Mouse (Mus musculus): ENCODE measurements around the gene Evi5l. TPM values are rescaled to one million over a fixed set of nuclear protein-coding genes. Genes with fewer than 3 reads are reported as not detected.

Evi5l gene
- polyA plus RNA-seq, 1 experiment from 2014 or later, result 18.3 TPM

- Histone ChIP-seq H3K27ac (ENCODE audit: low read depth, low read length) (no peak overlapping the region), H3K27me3 (ENCODE audit: control insufficient read depth, insufficient read depth, low read length) (no peaks in the 10 kb centered on the region), H3K9me3 (ENCODE audit: control insufficient read depth, low read length) (no peaks in the 10 kb centered on the region), H3K36me3 (ENCODE audit: control insufficient read depth, insufficient read depth, low read length) (peaks cover 7% of the 10 kb centered on the region), H3K9ac (ENCODE audit: low read depth, low read length) (no peak overlapping the region; the same call in 1 of the 2 replicates), H3K4me3 (ENCODE audit: low read length) (no peak overlapping the region), H3K4me2 (replicated peaks; ENCODE audit: low read depth, low read length) (peak overlapping the region; percentile 21; the same call in 1 of the 2 replicates), H3K4me1 (ENCODE audit: control insufficient read depth, insufficient read depth, low read length) (peaks cover 3% of the 10 kb centered on the region; the same call in 1 of the 2 replicates)
- WGBS, result 10% methylated on average over 18 of the region's 18 CpGs
- ATAC-seq (ENCODE audit: low FRiP score, low TSS enrichment), result peak; percentile 91
These were observed 26.6 kb downstream of the Evi5l start for GRCm38 (mm10) chr8:4192807-4193587.

GRCm38 (mm10) chr8:4193588-4193894 lies 27.2 kb downstream of the Evi5l start:
- no peak overlapping the region; the same call in 1 of the 2 replicates for H3K9ac ChIP-seq (ENCODE audit: low read depth, low read length)
- H3K36me3 ChIP-seq (ENCODE audit: control insufficient read depth, insufficient read depth, low read length), result peaks cover 2% of the 10 kb centered on the region; the same call in 1 of the 2 replicates
- ATAC-seq (ENCODE audit: low FRiP score, low TSS enrichment), result peak; percentile 20; the same call in 1 of the 2 replicates
- H3K27ac ChIP-seq (ENCODE audit: low read depth, low read length), result no peak overlapping the region
- no peaks in the 10 kb centered on the region for H3K9me3 ChIP-seq (ENCODE audit: control insufficient read depth, low read length)
- WGBS, result 47% methylated on average over 7 of the region's 7 CpGs
- peaks cover 3% of the 10 kb centered on the region; the same call in 1 of the 2 replicates for H3K4me1 ChIP-seq (ENCODE audit: control insufficient read depth, insufficient read depth, low read length)
- peak overlapping the region; percentile 21; the same call in 1 of the 2 replicates for H3K4me2 ChIP-seq (replicated peaks; ENCODE audit: low read depth, low read length)
- no peak overlapping the region for H3K4me3 ChIP-seq (ENCODE audit: low read length)
- no peaks in the 10 kb centered on the region for H3K27me3 ChIP-seq (ENCODE audit: control insufficient read depth, insufficient read depth, low read length)

- Histone ChIP-seq H3K9ac (ENCODE audit: low read depth, low read length) (no peak overlapping the region), H3K36me3 (ENCODE audit: control insufficient read depth, insufficient read depth, low read length) (peaks cover 3% of the 10 kb centered on the region; the same call in 1 of the 2 replicates), H3K4me1 (ENCODE audit: control insufficient read depth, insufficient read depth, low read length) (0 out of 2 replicates have a peak, but pooled peaks cover under 1% of the 10 kb centered on the region), H3K4me2 (replicated peaks; ENCODE audit: low read depth, low read length) (no peak overlapping the region), H3K4me3 (ENCODE audit: low read length) (no peak overlapping the region), H3K27ac (ENCODE audit: low read depth, low read length) (no peak overlapping the region), H3K27me3 (ENCODE audit: control insufficient read depth, insufficient read depth, low read length) (peaks cover 17% of the 10 kb centered on the region; the same call in 1 of the 2 replicates), H3K9me3 (ENCODE audit: control insufficient read depth, low read length) (no peaks in the 10 kb centered on the region)
- WGBS, result 61% methylated on average over 2 of the region's 2 CpGs
- ATAC-seq (ENCODE audit: low FRiP score, low TSS enrichment), result no peak
These were observed 35.0 kb downstream of the Evi5l start for GRCm38 (mm10) chr8:4201321-4201720.

GRCm38 (mm10) chr8:4205246-4206123 lies 39.1 kb downstream of the Evi5l start:
- Histone ChIP-seq H3K4me3 (ENCODE audit: low read length) (peak overlapping the region; percentile 21), H3K27me3 (ENCODE audit: control insufficient read depth, insufficient read depth, low read length) (peaks cover 23% of the 10 kb centered on the region), H3K36me3 (ENCODE audit: control insufficient read depth, insufficient read depth, low read length) (peaks cover 3% of the 10 kb centered on the region; the same call in 1 of the 2 replicates), H3K9me3 (ENCODE audit: control insufficient read depth, low read length) (no peaks in the 10 kb centered on the region), H3K27ac (ENCODE audit: low read depth, low read length) (no peak overlapping the region), H3K9ac (ENCODE audit: low read depth, low read length) (peak overlapping the region; percentile 47; the same call in 1 of the 2 replicates), H3K4me1 (ENCODE audit: control insufficient read depth, insufficient read depth, low read length) (peaks cover 8% of the 10 kb centered on the region; the same call in 1 of the 2 replicates), H3K4me2 (replicated peaks; ENCODE audit: low read depth, low read length) (peak overlapping the region; percentile 38)
- WGBS, result 14% methylated on average over 38 of the region's 38 CpGs
- peak; percentile 30 for ATAC-seq (ENCODE audit: low FRiP score, low TSS enrichment)

GRCm38 (mm10) chr8:4206182-4207015 lies 40.0 kb downstream of the Evi5l start:
- Histone ChIP-seq H3K9me3 (ENCODE audit: control insufficient read depth, low read length) (no peaks in the 10 kb centered on the region), H3K9ac (ENCODE audit: low read depth, low read length) (peak overlapping the region; percentile 47), H3K4me2 (replicated peaks; ENCODE audit: low read depth, low read length) (peak overlapping the region; percentile 38), H3K4me1 (ENCODE audit: control insufficient read depth, insufficient read depth, low read length) (peaks cover 8% of the 10 kb centered on the region; the same call in 1 of the 2 replicates), H3K27ac (ENCODE audit: low read depth, low read length) (no peak overlapping the region), H3K36me3 (ENCODE audit: control insufficient read depth, insufficient read depth, low read length) (peaks cover 3% of the 10 kb centered on the region; the same call in 1 of the 2 replicates), H3K27me3 (ENCODE audit: control insufficient read depth, insufficient read depth, low read length) (peaks cover 23% of the 10 kb centered on the region), H3K4me3 (ENCODE audit: low read length) (peak overlapping the region; percentile 21)
- WGBS, result 12% methylated on average over 42 of the region's 44 CpGs
- ATAC-seq (ENCODE audit: low FRiP score, low TSS enrichment), result peak; percentile 32; the same call in 1 of the 2 replicates

- Histone ChIP-seq H3K4me3 (ENCODE audit: low read length) (no peak overlapping the region), H3K9me3 (ENCODE audit: control insufficient read depth, low read length) (no peaks in the 10 kb centered on the region), H3K4me1 (ENCODE audit: control insufficient read depth, insufficient read depth, low read length) (peaks cover 8% of the 10 kb centered on the region; the same call in 1 of the 2 replicates), H3K27me3 (ENCODE audit: control insufficient read depth, insufficient read depth, low read length) (peaks cover 23% of the 10 kb centered on the region), H3K9ac (ENCODE audit: low read depth, low read length) (no peak overlapping the region; the same call in 1 of the 2 replicates), H3K36me3 (ENCODE audit: control insufficient read depth, insufficient read depth, low read length) (peaks cover 3% of the 10 kb centered on the region; the same call in 1 of the 2 replicates), H3K27ac (ENCODE audit: low read depth, low read length) (no peak overlapping the region), H3K4me2 (replicated peaks; ENCODE audit: low read depth, low read length) (peak overlapping the region; percentile 38; the same call in 1 of the 2 replicates)
- ATAC-seq (ENCODE audit: low FRiP score, low TSS enrichment), result no peak
- WGBS, result 66% methylated on average over 2 of the region's 2 CpGs
These were observed 40.6 kb downstream of the Evi5l start for GRCm38 (mm10) chr8:4207016-4207350.

- H3K4me3 ChIP-seq (ENCODE audit: low read length), result no peak overlapping the region
- H3K4me2 ChIP-seq (replicated peaks; ENCODE audit: low read depth, low read length), result no peak overlapping the region
- peaks cover 13% of the 10 kb centered on the region; the same call in 1 of the 2 replicates for H3K4me1 ChIP-seq (ENCODE audit: control insufficient read depth, insufficient read depth, low read length)
- no peaks in the 10 kb centered on the region for H3K9me3 ChIP-seq (ENCODE audit: control insufficient read depth, low read length)
- H3K27me3 ChIP-seq (ENCODE audit: control insufficient read depth, insufficient read depth, low read length), result peaks cover 25% of the 10 kb centered on the region
- H3K9ac ChIP-seq (ENCODE audit: low read depth, low read length), result no peak overlapping the region
- no peak for ATAC-seq (ENCODE audit: low FRiP score, low TSS enrichment)
- no peak overlapping the region for H3K27ac ChIP-seq (ENCODE audit: low read depth, low read length)
- 86% methylated on average over 6 of the region's 6 CpGs for WGBS
- H3K36me3 ChIP-seq (ENCODE audit: control insufficient read depth, insufficient read depth, low read length), result no peaks in the 10 kb centered on the region
These were observed 44.7 kb downstream of the Evi5l start for GRCm38 (mm10) chr8:4211097-4211496.

GRCm38 (mm10) chr8:4212809-4213209 lies 46.4 kb downstream of the Evi5l start:
- Histone ChIP-seq H3K36me3 (ENCODE audit: control insufficient read depth, insufficient read depth, low read length) (no peaks in the 10 kb centered on the region), H3K9me3 (ENCODE audit: control insufficient read depth, low read length) (no peaks in the 10 kb centered on the region), H3K27me3 (ENCODE audit: control insufficient read depth, insufficient read depth, low read length) (peaks cover 32% of the 10 kb centered on the region), H3K4me2 (replicated peaks; ENCODE audit: low read depth, low read length) (peak overlapping the region; percentile 53), H3K9ac (ENCODE audit: low read depth, low read length) (peak overlapping the region; percentile 19), H3K4me3 (ENCODE audit: low read length) (peak overlapping the region; percentile 34), H3K4me1 (ENCODE audit: control insufficient read depth, insufficient read depth, low read length) (peaks cover 7% of the 10 kb centered on the region; the same call in 1 of the 2 replicates), H3K27ac (ENCODE audit: low read depth, low read length) (no peak overlapping the region)
- WGBS, result under 1% methylated on average over 25 of the region's 25 CpGs
- ATAC-seq (ENCODE audit: low FRiP score, low TSS enrichment), result peak; percentile 11

Data from kidney, embryonic 14.5 days (tissue).